In genomic region chr5:92897766-92898745, GRCm38 (mm10) we compare ENCODE assay signal across 8 mouse cellular contexts.
A peak's percentile ranks its signal among the peaks of the same experiment; 100 is the strongest.
DNase-seq lines count a peak whose midpoint lies in the region; ATAC-seq lines count a peak whose summit lies in the region.

No protein-coding gene starts in this region.

- peak overlapping the region; percentile 91 for H3K9ac ChIP-seq in intestine, embryonic 16.5 days (ENCODE audit: low read depth, low read length)

- peak overlapping the region; percentile 78 for H3K4me2 ChIP-seq in intestine, embryonic 16.5 days (ENCODE audit: low read depth, low read length)

- ATAC-seq in granulocyte monocyte progenitor cell, adult 5-6 weeks (replicated peaks; ENCODE audit: poor library complexity, severe bottlenecking): peak; percentile 84
- peak; percentile 92 for ATAC-seq in intestine, embryonic 16.5 days
- ATAC-seq in megakaryocyte-erythroid progenitor cell, adult 5-6 weeks (replicated peaks; ENCODE audit: low FRiP score, low TSS enrichment, poor library complexity, severe bottlenecking): peak; percentile 85

- peak; percentile 92 for DNase-seq in adrenal gland, postnatal 14 days
- peak; percentile 92 for DNase-seq in embryo, embryonic 10.5 days (ENCODE audit: low spot score)
- DNase-seq in left cerebral cortex, postnatal 36 days (ENCODE audit: low spot score in 2 of 2): peak; percentile 71 to 76
- DNase-seq in right cerebral cortex, postnatal 36 days (ENCODE audit: low spot score in 2 of 2): peak; percentile 50 to 54
- peak; percentile 90 for DNase-seq in yolk sac, embryonic 10.5 days (ENCODE audit: low spot score)

- intact Hi-C loops in left cerebral cortex, postnatal 36 days (cut with DNase I): no loop called here

- peak overlapping the region; percentile 94 for H3K27ac ChIP-seq in intestine, embryonic 16.5 days (ENCODE audit: low read length)

- H3K9me3 ChIP-seq in intestine, embryonic 16.5 days (ENCODE audit: control insufficient read depth, low read length): no peaks in the 10 kb centered on the region

- H3K4me3 ChIP-seq in intestine, embryonic 16.5 days (ENCODE audit: low read length): peak overlapping the region; percentile 73

- peaks cover 19% of the 10 kb centered on the region for H3K4me1 ChIP-seq in intestine, embryonic 16.5 days (ENCODE audit: control insufficient read depth, insufficient read depth, low read length)

- WGBS in intestine, embryonic 16.5 days: under 1% methylated on average over 85 of the region's 96 CpGs

- H3K27me3 ChIP-seq in intestine, embryonic 16.5 days (replicated peaks; ENCODE audit: control insufficient read depth, insufficient read depth, low read length): no peaks in the 10 kb centered on the region

- H3K36me3 ChIP-seq in intestine, embryonic 16.5 days (ENCODE audit: control insufficient read depth, insufficient read depth, low read length): no peaks in the 10 kb centered on the region

Comparison
In these comparisons a context has a peak if more than half of its experiments do, and no peak if none do; other contexts are left out.
1. Peak in every context shown above with its lines: DNase-seq, ATAC-seq, H3K4me3 ChIP-seq and H3K27ac ChIP-seq.